Mouse (Mus musculus): Measurements from ENCODE around the gene Sv2c. TPM values are rescaled to one million over a fixed set of nuclear protein-coding genes. Genes with fewer than 3 reads are reported as not detected.
"Not testable (repeated sequence)": the region's sequence is repeated elsewhere in the genome, so short reads cannot be mapped to it uniquely, and the experiment has no call there.

Gene Sv2c
- under 1 TPM; 0.25 to 0.83 (median 0.35) TPM for total RNA-seq (2022)

GRCm38 (mm10) chr13:96132401-96132816 is at the start of gene Sv2c:
Gene Sv2c, minus strand, starts transcription at chr13:96132577.
- no peak for DNase-seq (ENCODE audit: low spot score)

- DNase-seq (ENCODE audit: low spot score), result no peak
Measured at GRCm38 (mm10) chr13:96180671-96181161, 48.3 kb upstream of the Sv2c start.

GRCm38 (mm10) chr13:96175591-96176212 is 43.3 kb upstream of the Sv2c start:
- DNase-seq (ENCODE audit: low spot score), result peak; percentile 44

- no peak for DNase-seq (ENCODE audit: low spot score)
Measured at GRCm38 (mm10) chr13:96173686-96174085, 41.3 kb upstream of the Sv2c start.

- no peak for DNase-seq (ENCODE audit: low spot score)
Measured at GRCm38 (mm10) chr13:96172290-96172689, 39.9 kb upstream of the Sv2c start.

- DNase-seq (ENCODE audit: low spot score), result no peak
Measured at GRCm38 (mm10) chr13:96168991-96169665, 36.8 kb upstream of the Sv2c start.

GRCm38 (mm10) chr13:96166593-96166992 is 34.2 kb upstream of the Sv2c start:
- no peak for DNase-seq (ENCODE audit: low spot score)

GRCm38 (mm10) chr13:96133363-96134100 is 1.2 kb upstream of the Sv2c start:
- DNase-seq (ENCODE audit: low spot score), result no peak

- DNase-seq (ENCODE audit: low spot score), result no peak
Measured at GRCm38 (mm10) chr13:96132833-96133232, 456 bp upstream of the Sv2c start.

- DNase-seq (ENCODE audit: low spot score), result no peak
Measured at GRCm38 (mm10) chr13:96131911-96132310, 466 bp downstream of the Sv2c start.

- no peak for DNase-seq (ENCODE audit: low spot score)
Measured at GRCm38 (mm10) chr13:96131050-96131449, 1.3 kb downstream of the Sv2c start.

GRCm38 (mm10) chr13:96129081-96129480 is 3.3 kb downstream of the Sv2c start:
- DNase-seq (ENCODE audit: low spot score), result no peak

- DNase-seq (ENCODE audit: low spot score), result no peak
Measured at GRCm38 (mm10) chr13:96126669-96127068, 5.7 kb downstream of the Sv2c start.

GRCm38 (mm10) chr13:96125011-96125410 is 7.4 kb downstream of the Sv2c start:
- DNase-seq (ENCODE audit: low spot score), result peak; percentile 6

GRCm38 (mm10) chr13:96112711-96113110 is 19.7 kb downstream of the Sv2c start:
- DNase-seq (ENCODE audit: low spot score), result peak; percentile 28

- DNase-seq (ENCODE audit: low spot score), result no peak
Measured at GRCm38 (mm10) chr13:96110767-96111166, 21.6 kb downstream of the Sv2c start.

GRCm38 (mm10) chr13:96106367-96106766 is 26.0 kb downstream of the Sv2c start:
- DNase-seq (ENCODE audit: low spot score), result no peak

GRCm38 (mm10) chr13:96090929-96091328 is 41.4 kb downstream of the Sv2c start:
- DNase-seq (ENCODE audit: low spot score), result no peak

- DNase-seq (ENCODE audit: low spot score), result no peak
Measured at GRCm38 (mm10) chr13:96085581-96086302, 46.6 kb downstream of the Sv2c start.

GRCm38 (mm10) chr13:96081754-96082153 is 50.6 kb downstream of the Sv2c start, which contains the start of gene Gm17190:
Gene Gm17190, plus strand, starts transcription at chr13:96082054.
- DNase-seq (ENCODE audit: low spot score), result not testable (repeated sequence)

GRCm38 (mm10) chr13:96081276-96081675 is 51.1 kb downstream of the Sv2c start, which contains the start of gene Gm20075:
Gene Gm20075, minus strand, starts transcription at chr13:96081376.
- not testable (repeated sequence) for DNase-seq (ENCODE audit: low spot score)

GRCm38 (mm10) chr13:96073555-96073954 is 58.8 kb downstream of the Sv2c start:
- DNase-seq (ENCODE audit: low spot score), result no peak
